In genomic region chr5:65213321-65213720, GRCm38 (mm10) we compare ENCODE assay signal across 8 mouse cellular contexts. TPM values are rescaled to one million over a fixed set of nuclear protein-coding genes. Genes with fewer than 3 reads are reported as not detected.
DNase-seq lines count a peak whose midpoint lies in the region; ATAC-seq and TF ChIP-seq lines count a peak whose summit lies in the region.

No protein-coding gene starts in this region.

- intact Hi-C loops in heart, adult 2 months (cut with DNase I), result loop anchor here (1.0 to 10.0 kb wide), 4 partner anchors 56 to 329 kb away; no protein-coding TSS in a partner anchor

- no peaks in the 10 kb centered on the region for H3K27me3 ChIP-seq in heart, adult 2 months (ENCODE audit: control insufficient read depth, insufficient read depth, low read length)
- no peaks in the 10 kb centered on the region for H3K27me3 ChIP-seq in heart, embryonic 11.5 days (ENCODE audit: control insufficient read depth, insufficient read depth, low read length)
- no peaks in the 10 kb centered on the region for H3K27me3 ChIP-seq in C2C12 (ENCODE audit: control insufficient read depth, insufficient read depth, insufficient read length)
- no peaks in the 10 kb centered on the region for H3K27me3 ChIP-seq in limb, embryonic 11.5 days (ENCODE audit: control insufficient read depth, insufficient read depth, low read length)

- H3K9me3 ChIP-seq in heart, embryonic 11.5 days (replicated peaks; ENCODE audit: control insufficient read depth, low read length), result no peaks in the 10 kb centered on the region
- H3K9me3 ChIP-seq in limb, embryonic 11.5 days (ENCODE audit: control insufficient read depth, low read length), result no peaks in the 10 kb centered on the region

- H3ac ChIP-seq in C2C12 (ENCODE audit: control insufficient read depth, insufficient read length, low read depth), result no peak overlapping the region

- WGBS in heart, adult 2 months, result 25% methylated on average over 7 of the region's 7 CpGs
- 19% methylated on average over 7 of the region's 7 CpGs for WGBS in heart, embryonic 11.5 days (ENCODE audit: insufficient replicate concordance)
- 19% methylated on average over 7 of the region's 7 CpGs for WGBS in limb, embryonic 11.5 days

- H3K9ac ChIP-seq in heart, adult 2 months (ENCODE audit: low read depth, low read length), result no peak overlapping the region
- H3K9ac ChIP-seq in heart, embryonic 11.5 days (ENCODE audit: low read depth, low read length), result no peak overlapping the region
- H3K9ac ChIP-seq in limb, embryonic 11.5 days (ENCODE audit: low read length), result no peak overlapping the region

- H3K79me2 ChIP-seq in heart, adult 2 months (replicated peaks; ENCODE audit: control insufficient read depth, insufficient read depth, low read length), result no peaks in the 10 kb centered on the region
- no peaks in the 10 kb centered on the region for H3K79me2 ChIP-seq in C2C12 (ENCODE audit: control insufficient read depth, insufficient read depth)

- H3K4me2 ChIP-seq in heart, embryonic 11.5 days, result no peak overlapping the region
- no peak overlapping the region for H3K4me2 ChIP-seq in limb, embryonic 11.5 days (ENCODE audit: low read depth, severe bottlenecking)

- no peaks in the 10 kb centered on the region for H3K4me1 ChIP-seq in heart, adult 2 months (ENCODE audit: control insufficient read depth, insufficient read depth, low read length)
- H3K4me1 ChIP-seq in heart, embryonic 11.5 days (ENCODE audit: control insufficient read depth, insufficient read depth, low read length), result no peaks in the 10 kb centered on the region
- no peaks in the 10 kb centered on the region for H3K4me1 ChIP-seq in limb, embryonic 11.5 days (ENCODE audit: control insufficient read depth, insufficient read depth, low read length)

- ATAC-seq in heart, embryonic 11.5 days (replicated peaks; ENCODE audit: insufficient number of reproducible peaks, low FRiP score, low TSS enrichment), result no peak
- 0 out of 2 replicates have a peak, but pooled peaks have one; percentile 25 for ATAC-seq in erythroid progenitor cell, adult 5-6 weeks (replicated peaks; ENCODE audit: low FRiP score, poor library complexity, severe bottlenecking)
- no peak for ATAC-seq in limb, embryonic 11.5 days (ENCODE audit: insufficient number of reproducible peaks, low FRiP score, low TSS enrichment, low read depth)
- peak; percentile 77; the same call in 1 of the 2 replicates for ATAC-seq in neutrophil, adult 5-6 weeks (ENCODE audit: extremely low read depth, insufficient number of reproducible peaks, low FRiP score, poor library complexity, severe bottlenecking)

- TF ChIP-seq POLR2A in heart, adult 2 months (IDR thresholded peaks at IDR 0.05; ENCODE audit: insufficient read depth, low read depth, low read length), result no peak

- H3K79me3 ChIP-seq in C2C12 (ENCODE audit: low read depth), result no peaks in the 10 kb centered on the region

- TF ChIP-seq EP300 in heart, adult 2 months (IDR thresholded peaks at IDR 0.05; ENCODE audit: insufficient read depth, low read depth, low read length), result peak; percentile 64; the same call in 1 of the 2 replicates

- H3K36me3 ChIP-seq in heart, adult 2 months (ENCODE audit: control insufficient read depth, insufficient read depth, low read length), result no peaks in the 10 kb centered on the region
- H3K36me3 ChIP-seq in heart, embryonic 11.5 days (ENCODE audit: control insufficient read depth, insufficient read depth, low read length), result no peaks in the 10 kb centered on the region
- H3K36me3 ChIP-seq in C2C12 (ENCODE audit: control insufficient read depth, insufficient read depth), result no peaks in the 10 kb centered on the region
- no peaks in the 10 kb centered on the region for H3K36me3 ChIP-seq in limb, embryonic 11.5 days (ENCODE audit: control insufficient read depth, insufficient read depth, low read length)

- H3K4me3 ChIP-seq in heart, adult 2 months, result no peak overlapping the region
- H3K4me3 ChIP-seq in heart, embryonic 11.5 days (ENCODE audit: low read depth, low read length), result no peak overlapping the region
- H3K4me3 ChIP-seq in C2C12 (ENCODE audit: insufficient read depth, poor library complexity, severe bottlenecking), result no peak overlapping the region
- no peak overlapping the region for H3K4me3 ChIP-seq in limb, embryonic 11.5 days (ENCODE audit: low read depth, low read length)

- peak; percentile 21 to 46 for DNase-seq in heart, adult 2 months
- DNase-seq in adrenal gland, postnatal 25 days, result peak; percentile 23
- peak; percentile 54 for DNase-seq in limb, embryonic 11.5 days (ENCODE audit: low spot score)
- no peak for DNase-seq in frontal cortex, postnatal 25 days (ENCODE audit: low spot score in 2 of 2)

- H3K27ac ChIP-seq in heart, adult 2 months, result no peak overlapping the region
- no peak overlapping the region for H3K27ac ChIP-seq in heart, embryonic 11.5 days (ENCODE audit: low read depth, low read length)
- H3K27ac ChIP-seq in limb, embryonic 11.5 days (replicated peaks; ENCODE audit: low read depth, low read length), result no peak overlapping the region

- TF ChIP-seq CTCF in heart, adult 2 months (IDR thresholded peaks at IDR 0.05), result peak; percentile 98
- TF ChIP-seq CTCF in C2C12 (IDR thresholded peaks at IDR 0.05; ENCODE audit: control insufficient read depth, insufficient read depth, insufficient read length), result peak; percentile 53

TF ChIP-seq in C2C12, 6 proteins besides CTCF, POLR2A, EP300 and RAD21:
- TF ChIP-seq MAX (IDR thresholded peaks at IDR 0.05), result no peak
- TF ChIP-seq MYOG (IDR thresholded peaks at IDR 0.05; ENCODE audit: control insufficient read depth, extremely low read depth, insufficient read length), result no peak
- no peak for TF ChIP-seq MYOD1 (IDR thresholded peaks at IDR 0.05; ENCODE audit: control insufficient read depth, insufficient read length, low read depth)
- TF ChIP-seq FOSL1 (IDR thresholded peaks at IDR 0.05; ENCODE audit: insufficient read depth, low read length, poor library complexity, severe bottlenecking), result no peak
- TF ChIP-seq USF1 (IDR thresholded peaks at IDR 0.05; ENCODE audit: low read depth), result no peak
- TF ChIP-seq CEBPB (IDR thresholded peaks at IDR 0.05; ENCODE audit: low read depth), result no peak

RNA-seq across cellular contexts. Expression of gene Wdr19, which starts 13.8 kb away (rescaled TPM):
- total RNA-seq in heart, adult 2 months (2021), result 1 to 10 TPM; 1.2 to 1.9 TPM
- 1.4 and 1.7 TPM in 2 replicates for polyA plus RNA-seq in heart, adult 2 months (2012; rRNA removed)
- 6.7 and 9.5 TPM in 2 replicates for polyA plus RNA-seq in heart, embryonic 11.5 days (2014; fragmentation: Nextera tagmentation; extraction: Ambion mirVana)
- 2.9 TPM for polyA plus RNA-seq in C2C12 (2012; fragmentation: generic; extraction: Trizol)
- 12.3 and 13.6 TPM in 2 replicates for total RNA-seq in adrenal gland, postnatal 25 days (2021)
- total RNA-seq in erythroid progenitor cell, adult 5-6 weeks (2015; ENCODE audit: low replicate concordance), result 0.42 and 2.2 TPM in 2 replicates
- 0.13 and 0.61 TPM in 2 replicates for total RNA-seq in erythroid progenitor cell, adult 5-6 weeks (2017; ENCODE audit: low replicate concordance)
- 12.5 and 15.8 TPM in 2 replicates for polyA plus RNA-seq in limb, embryonic 11.5 days (2014; fragmentation: Nextera tagmentation; extraction: Ambion mirVana)
- total RNA-seq in neutrophil, adult 5-6 weeks (2017), result 2.4 and 2.6 TPM in 2 replicates

Comparison
In these comparisons a context has a peak if more than half of its experiments do, and no peak if none do; other contexts are left out.
1. DNase-seq: peak in heart, adult 2 months (2 of 2), adrenal gland, postnatal 25 days (single experiment) and limb, embryonic 11.5 days (single experiment); none in frontal cortex, postnatal 25 days (0 of 2).
2. ATAC-seq: peak in erythroid progenitor cell, adult 5-6 weeks (single experiment) and neutrophil, adult 5-6 weeks (single experiment); none in heart, embryonic 11.5 days (single experiment) and limb, embryonic 11.5 days (single experiment).